Mouse (Mus musculus) ES-Bruce4 (cell line): ENCODE measurements at regions not wholly inside any gene's neighbourhood (a gene's known extent, or its start where the extent isn't known, plus 50 kb on each side); places are given as distances from the start of the nearest gene placed in this dataset.

Experiments
- H3K27ac ChIP-seq: 2 replicates; pipeline ENCODE4 v1.5.1; 2012; ENCODE audit warnings: low read length, inconsistent platforms; ENCODE audit not compliant: insufficient read depth
- H3K27me3 ChIP-seq: 2 replicates; pipeline ENCODE4 v1.6.1; 2012; ENCODE audit warnings: mild to moderate bottlenecking, low read length, inconsistent platforms; ENCODE audit not compliant: control insufficient read depth, poor library complexity, insufficient read depth, severe bottlenecking
- H3K36me3 ChIP-seq: 2 replicates; pipeline ENCODE4 v1.6.1; 2012; ENCODE audit warnings: inconsistent platforms, mild to moderate bottlenecking, low read length, moderate library complexity; ENCODE audit not compliant: control insufficient read depth, poor library complexity, insufficient read depth, severe bottlenecking
- H3K4me1 ChIP-seq: one replicate; pipeline ENCODE4 v1.8.1; 2011; ENCODE audit warnings: low read length; ENCODE audit not compliant: control insufficient read depth, insufficient read depth
- H3K4me3 ChIP-seq: 2 replicates; pipeline ENCODE4 v1.5.1; 2011; ENCODE audit warnings: low read depth, mild to moderate bottlenecking, low read length
- H3K9ac ChIP-seq: 2 replicates; pipeline ENCODE4 v1.6.1; 2012; ENCODE audit warnings: low read depth, mild to moderate bottlenecking, inconsistent platforms; ENCODE audit not compliant: poor library complexity, severe bottlenecking
- H3K9me3 ChIP-seq: replicated peaks from 2 replicates; pipeline ENCODE4 v1.6.1; 2012; ENCODE audit warnings: mild to moderate bottlenecking, low read length, inconsistent platforms; ENCODE audit not compliant: control insufficient read depth, poor library complexity, insufficient read depth, severe bottlenecking
- CTCF ChIP-seq: IDR thresholded peaks from one replicate; pipeline ENCODE4 v1.8.1; 2011; ENCODE audit warnings: low read depth, low read length
- EP300 ChIP-seq: IDR thresholded peaks from 2 replicates; pipeline ENCODE4 v1.6.1; 2011; ENCODE audit warnings: low read depth, low read length; ENCODE audit not compliant: insufficient read depth
- POLR2A ChIP-seq: IDR thresholded peaks from one replicate; pipeline ENCODE4 v1.8.1; 2011; ENCODE audit warnings: low read length; ENCODE audit not compliant: insufficient read depth

GRCm38 (mm10) chr3:156299984-156300770 lies 261.4 kb upstream of the Negr1 start:
- Histone ChIP-seq H3K27me3 (no peaks in the 10 kb centered on the region), H3K9me3 (no peaks in the 10 kb centered on the region), H3K9ac (no peak overlapping the region), H3K4me3 (no peak overlapping the region), H3K27ac (no peak overlapping the region), H3K36me3 (no peaks in the 10 kb centered on the region), H3K4me1 (peaks cover 2% of the 10 kb centered on the region)
- TF ChIP-seq CTCF (no peak), EP300 (no peak), POLR2A (no peak)

GRCm38 (mm10) chr3:156301302-156301701 lies 260.3 kb upstream of the Negr1 start:
- Histone ChIP-seq H3K36me3 (no peaks in the 10 kb centered on the region), H3K4me1 (peaks cover 2% of the 10 kb centered on the region), H3K27ac (no peak overlapping the region), H3K4me3 (no peak overlapping the region), H3K9me3 (0 out of 2 replicates have a peak, but pooled peaks cover 3% of the 10 kb centered on the region), H3K9ac (no peak overlapping the region), H3K27me3 (no peaks in the 10 kb centered on the region)
- TF ChIP-seq POLR2A (no peak), CTCF (no peak), EP300 (no peak)

- no peak overlapping the region for H3K27ac ChIP-seq
- no peaks in the 10 kb centered on the region for H3K36me3 ChIP-seq
- no peak overlapping the region for H3K4me3 ChIP-seq
- no peak for TF ChIP-seq POLR2A
- TF ChIP-seq EP300, result no peak
- TF ChIP-seq CTCF, result no peak
- 0 out of 2 replicates have a peak, but pooled peaks cover 3% of the 10 kb centered on the region for H3K9me3 ChIP-seq
- H3K27me3 ChIP-seq, result no peaks in the 10 kb centered on the region
- H3K4me1 ChIP-seq, result peaks cover 2% of the 10 kb centered on the region
- H3K9ac ChIP-seq, result no peak overlapping the region
Measured at GRCm38 (mm10) chr3:156301745-156302144, 259.8 kb upstream of the Negr1 start.

- peaks cover 14% of the 10 kb centered on the region for H3K9me3 ChIP-seq
- no peaks in the 10 kb centered on the region for H3K36me3 ChIP-seq
- H3K9ac ChIP-seq, result no peak overlapping the region
- H3K4me3 ChIP-seq, result no peak overlapping the region
- no peak for TF ChIP-seq POLR2A
- no peak for TF ChIP-seq CTCF
- TF ChIP-seq EP300, result no peak
- no peak overlapping the region for H3K27ac ChIP-seq
- H3K27me3 ChIP-seq, result no peaks in the 10 kb centered on the region
- H3K4me1 ChIP-seq, result peaks cover 2% of the 10 kb centered on the region
Measured at GRCm38 (mm10) chr3:156304174-156304573, 257.4 kb upstream of the Negr1 start.

GRCm38 (mm10) chr3:156305064-156305463 lies 256.5 kb upstream of the Negr1 start:
- no peak overlapping the region for H3K9ac ChIP-seq
- H3K9me3 ChIP-seq, result peaks cover 16% of the 10 kb centered on the region
- no peak for TF ChIP-seq POLR2A
- TF ChIP-seq CTCF, result no peak
- no peak for TF ChIP-seq EP300
- H3K27ac ChIP-seq, result no peak overlapping the region
- H3K27me3 ChIP-seq, result no peaks in the 10 kb centered on the region
- H3K4me3 ChIP-seq, result no peak overlapping the region
- peaks cover 2% of the 10 kb centered on the region for H3K4me1 ChIP-seq
- no peaks in the 10 kb centered on the region for H3K36me3 ChIP-seq

GRCm38 (mm10) chr3:156335033-156335793 lies 226.4 kb upstream of the Negr1 start:
- no peak for TF ChIP-seq EP300
- no peak for TF ChIP-seq CTCF
- TF ChIP-seq POLR2A, result no peak
- Histone ChIP-seq H3K27ac (no peak overlapping the region), H3K9ac (no peak overlapping the region), H3K4me3 (no peak overlapping the region), H3K9me3 (no peaks in the 10 kb centered on the region), H3K27me3 (no peaks in the 10 kb centered on the region), H3K36me3 (no peaks in the 10 kb centered on the region), H3K4me1 (no peaks in the 10 kb centered on the region)
